8 mouse cellular contexts compared by ENCODE assay signal in genomic region chr11:50236540-50236936, GRCm38 (mm10). TPM values are rescaled to one million over a fixed set of nuclear protein-coding genes. Genes with fewer than 3 reads are reported as not detected.
A peak's percentile ranks its signal among the peaks of the same experiment; 100 is the strongest.
DNase-seq lines count a peak whose midpoint lies in the region.

No protein-coding gene starts in this region.

- DNase-seq in Muller cell, postnatal 12 days (ENCODE audit: inconsistent ontology term), result peak; percentile 96
- peak; percentile 67 for DNase-seq in cerebellum, adult 8-10 months
- peak; percentile 83 for DNase-seq in forelimb bud, embryonic 11.5 days (ENCODE audit: low read depth, low spot score)
- peak; percentile 92 for DNase-seq in heart, postnatal 4 days
- peak; percentile 83 to 88 for DNase-seq in layer of hippocampus, postnatal 10 days (ENCODE audit: low spot score in 2 of 2)
- peak; percentile 91 for DNase-seq in lung, postnatal 14 days
- peak; percentile 80 for DNase-seq in ovary, postnatal 14 days (ENCODE audit: low spot score)
- peak; percentile 94 for DNase-seq in thymus, postnatal 0 days (ENCODE audit: low spot score)

RNA-seq across cellular contexts. Expression of gene Ltc4s, which starts 1.9 kb away (rescaled TPM):
- total RNA-seq in heart, postnatal 4 days (2021), result 1 to 10 TPM; 2.0 to 2.7 TPM
- 10 to 100 TPM in 1 of 2 experiments, 1 to 10 TPM in 1; 9.9 to 15.5 TPM for total RNA-seq in layer of hippocampus, postnatal 10 days (2021)
- polyA plus RNA-seq in thymus, postnatal 0 days (2015; fragmentation: Nextera tagmentation; extraction: Ambion mirVana), result 3.5 and 3.7 TPM in 2 replicates

RNA-seq across cellular contexts. Expression of gene Mgat4b, which starts 25.8 kb away (rescaled TPM):
- total RNA-seq in heart, postnatal 4 days (2021), result 100 to 1,000 TPM; 117 to 120 TPM
- 100 to 1,000 TPM; 201 to 243 TPM for total RNA-seq in layer of hippocampus, postnatal 10 days (2021)
- polyA plus RNA-seq in thymus, postnatal 0 days (2015; fragmentation: Nextera tagmentation; extraction: Ambion mirVana), result 8.6 and 11.8 TPM in 2 replicates

RNA-seq across cellular contexts. Expression of gene Sqstm1, which starts 25.9 kb away (rescaled TPM):
- 100 to 1,000 TPM; 178 to 180 TPM for total RNA-seq in heart, postnatal 4 days (2021)
- total RNA-seq in layer of hippocampus, postnatal 10 days (2021), result 100 to 1,000 TPM; 302 to 324 TPM
- polyA plus RNA-seq in thymus, postnatal 0 days (2015; fragmentation: Nextera tagmentation; extraction: Ambion mirVana), result 233 and 246 TPM in 2 replicates

RNA-seq across cellular contexts. Expression of gene Maml1, which starts 55.6 kb away (rescaled TPM):
- total RNA-seq in heart, postnatal 4 days (2021), result 10 to 100 TPM; 19.6 to 20.2 TPM
- 10 to 100 TPM in 1 of 2 experiments, 1 to 10 TPM in 1; 9.5 to 10.1 TPM for total RNA-seq in layer of hippocampus, postnatal 10 days (2021)
- 4.7 and 5.3 TPM in 2 replicates for polyA plus RNA-seq in thymus, postnatal 0 days (2015; fragmentation: Nextera tagmentation; extraction: Ambion mirVana)

Comparison
In these comparisons a context has a peak if more than half of its experiments do, and no peak if none do; other contexts are left out.
1. Peak in every context shown above with its lines: DNase-seq.